Mouse (Mus musculus) liver, embryonic 13.5 days (tissue): ENCODE data around the gene Atp5mpl. TPM values are rescaled to one million over a fixed set of nuclear protein-coding genes. Genes with fewer than 3 reads are reported as not detected.

Source experiments
- ATAC-seq: fragments of 200-750 bp; cut with Nextera tagmentation; 2 replicates; pipeline ENCODE4 v1.8.0; 2017; ENCODE audit warnings: low read depth, mild to moderate bottlenecking, moderate number of reproducible peaks, moderate library complexity
- DNase-seq: peaks from one replicate; pipeline ENCODE4 v3.0.0; 2022
- H3K27ac ChIP-seq: fragments of 300-500 bp; sonication (generic); 2 replicates; pipeline ENCODE4 v1.5.1; 2015; ENCODE audit warnings: moderate library complexity, mild to moderate bottlenecking, inconsistent platforms
- H3K27me3 ChIP-seq: fragments of 300-500 bp; sonication (generic); 2 replicates; pipeline ENCODE4 v1.6.1; 2015; ENCODE audit warnings: mild to moderate bottlenecking, inconsistent platforms
- H3K36me3 ChIP-seq: fragments of 300-500 bp; sonication (generic); 2 replicates; pipeline ENCODE4 v1.6.1; 2015; ENCODE audit warnings: mild to moderate bottlenecking, inconsistent platforms
- H3K4me1 ChIP-seq: fragments of 300-500 bp; sonication (generic); replicated peaks from 2 replicates; pipeline ENCODE4 v1.6.1; 2015; ENCODE audit warnings: inconsistent platforms
- H3K4me2 ChIP-seq: fragments of 300-500 bp; sonication (generic); 2 replicates; pipeline ENCODE4 v1.6.1; 2015; ENCODE audit warnings: inconsistent platforms, mild to moderate bottlenecking, moderate library complexity
- H3K4me3 ChIP-seq: fragments of 300-500 bp; sonication (generic); replicated peaks from 2 replicates; pipeline ENCODE4 v1.5.1; 2015; ENCODE audit warnings: mild to moderate bottlenecking, inconsistent platforms
- H3K9ac ChIP-seq: fragments of 300-500 bp; sonication (generic); 2 replicates; pipeline ENCODE4 v1.6.1; 2015; ENCODE audit warnings: mild to moderate bottlenecking, inconsistent platforms
- H3K9me3 ChIP-seq: fragments of 300-500 bp; sonication (generic); replicated peaks from 2 replicates; pipeline ENCODE4 v1.6.1; 2016; ENCODE audit warnings: inconsistent platforms
- WGBS: fragments of 180-500 bp; shearing (Covaris S2); methylation state at CpG from one replicate; pipeline ENCODE4 v1.1.7; 2015; ENCODE audit not compliant: insufficient replicate concordance; 5-methylcytosine and 5-hydroxymethylcytosine counted together
- polyA plus RNA-seq: library from polyadenylated mRNA; unstranded; fragments of >200 nt; fragmentation: Nextera tagmentation; extraction: Ambion mirVana; gene quantifications from 2 replicates; pipeline ENCODE4 v1.2.1, GENCODE M21; 2015

Gene Atp5mpl
- polyA plus RNA-seq, 1 experiment from 2014 or later = 627 TPM

DNA sequence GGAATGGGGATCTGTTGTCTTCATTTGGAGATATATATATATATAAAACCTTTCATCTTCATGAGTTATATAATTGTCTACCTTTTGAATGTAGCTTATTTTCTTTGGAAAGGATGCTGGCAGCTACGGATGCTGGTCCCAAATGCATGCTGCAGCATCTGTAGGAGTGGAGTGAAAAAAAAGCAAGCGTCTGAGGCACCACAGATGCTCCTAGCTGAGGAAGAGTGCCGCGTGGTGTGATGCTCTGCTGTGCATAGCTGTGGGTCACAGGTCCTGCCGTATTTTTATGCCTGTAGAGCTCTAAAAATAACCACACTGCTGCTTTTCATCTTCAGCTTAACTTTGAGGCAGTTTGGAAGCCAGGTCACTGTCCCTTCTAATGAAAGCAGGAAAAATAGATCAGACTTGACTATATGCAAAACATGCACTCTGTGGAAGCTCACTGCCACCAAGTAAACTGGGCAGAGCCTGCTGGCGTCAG, 14.2 kb upstream of the Atp5mpl start, which contains the start of gene Rd3l:
TSS of gene Rd3l (minus strand) at position 431 of the 481 bp plus-strand sequence.
- no peaks in the 10 kb centered on the region for H3K9me3 ChIP-seq
- H3K27me3 ChIP-seq = no peaks in the 10 kb centered on the region
- H3K27ac ChIP-seq = no peak within 1 kb of the TSS
- H3K36me3 ChIP-seq = no peaks in the 10 kb centered on the region
- H3K9ac ChIP-seq = no peak within 1 kb of the TSS
- no peak within 1 kb of the TSS for H3K4me3 ChIP-seq
- DNase-seq (no peak), ATAC-seq (no peak)
- H3K4me1 ChIP-seq = no peaks in the 10 kb centered on the region
- no peak within 1 kb of the TSS for H3K4me2 ChIP-seq
- 66% methylated on average over 6 of the region's 6 CpGs for WGBS

DNA sequence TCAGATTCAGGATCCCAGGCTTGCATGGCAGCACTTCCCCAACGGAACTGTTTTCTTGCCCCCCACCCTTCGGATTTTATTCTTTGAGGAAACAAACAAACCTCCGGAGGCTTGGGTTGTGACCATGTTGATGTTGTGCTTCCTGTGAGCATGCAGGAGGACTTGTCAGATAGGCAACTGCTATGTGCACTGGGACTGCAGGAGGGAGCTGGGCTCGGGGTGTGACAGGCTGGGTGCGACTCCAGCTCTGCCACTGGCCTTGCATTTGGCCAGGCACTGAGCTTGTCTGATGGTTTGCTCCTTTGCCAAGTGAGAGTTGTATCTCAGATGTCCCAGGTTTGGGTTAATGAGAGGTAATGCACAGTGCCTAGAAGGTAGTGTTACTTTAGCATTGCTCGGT, 11.5 kb upstream of the Atp5mpl start:
- no peak overlapping the region for H3K9ac ChIP-seq
- H3K9me3 ChIP-seq = no peaks in the 10 kb centered on the region
- H3K4me3 ChIP-seq = no peak overlapping the region
- H3K36me3 ChIP-seq = no peaks in the 10 kb centered on the region
- WGBS = 38% methylated on average over 6 of the region's 6 CpGs
- H3K27me3 ChIP-seq = no peaks in the 10 kb centered on the region
- no peaks in the 10 kb centered on the region for H3K4me1 ChIP-seq
- no peak overlapping the region for H3K27ac ChIP-seq
- no peak overlapping the region for H3K4me2 ChIP-seq
- ATAC-seq = no peak
- no peak for DNase-seq

DNA sequence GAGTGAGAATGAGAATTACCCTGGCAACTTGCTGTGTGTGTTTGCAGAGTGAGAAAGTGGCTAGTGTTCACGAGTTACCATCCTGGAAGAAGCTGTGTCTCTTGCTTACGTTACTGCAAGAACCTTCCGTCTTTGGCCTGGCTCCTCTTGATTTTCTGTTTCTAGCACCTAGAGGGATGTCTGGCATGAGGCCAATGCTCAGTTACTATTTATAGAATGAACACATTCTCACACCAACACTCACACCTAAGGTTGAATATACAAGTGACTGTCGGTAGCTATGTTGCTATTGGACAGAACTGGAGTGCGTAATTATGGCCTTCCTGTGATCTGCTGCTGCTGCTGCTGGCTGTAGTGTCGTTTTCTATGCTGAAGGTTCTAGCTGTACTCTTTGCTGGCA, 10.4 kb upstream of the Atp5mpl start:
- no peak for ATAC-seq
- Histone ChIP-seq H3K4me2 (no peak overlapping the region), H3K36me3 (no peaks in the 10 kb centered on the region), H3K27ac (no peak overlapping the region), H3K27me3 (no peaks in the 10 kb centered on the region), H3K9me3 (no peaks in the 10 kb centered on the region), H3K4me3 (no peak overlapping the region), H3K4me1 (no peaks in the 10 kb centered on the region), H3K9ac (no peak overlapping the region)
- no peak for DNase-seq
- WGBS = 61% methylated on average over 6 of the region's 6 CpGs

DNA sequence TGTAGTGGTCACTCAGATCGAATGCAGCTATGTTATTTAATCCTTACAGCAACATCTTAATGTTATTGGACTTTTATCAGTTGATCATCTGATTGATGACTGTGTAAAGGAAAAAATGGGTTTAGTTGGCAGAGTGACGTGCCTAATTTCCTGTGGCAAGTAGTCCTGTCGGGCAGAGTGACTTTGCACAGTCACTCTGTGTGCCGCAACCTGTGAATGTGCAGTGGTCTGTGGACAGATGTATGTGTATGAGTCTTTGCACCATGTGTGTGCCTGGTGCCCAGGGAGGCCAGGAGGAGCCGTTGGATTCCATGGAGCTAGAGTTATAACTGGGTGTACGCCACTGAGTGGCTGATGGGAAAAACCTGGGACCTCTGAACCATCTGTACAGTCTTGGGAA, 7.8 kb upstream of the Atp5mpl start:
- H3K4me2 ChIP-seq = no peak overlapping the region
- no peak for DNase-seq
- H3K36me3 ChIP-seq = no peaks in the 10 kb centered on the region
- H3K27ac ChIP-seq = no peak overlapping the region
- no peak for ATAC-seq
- no peaks in the 10 kb centered on the region for H3K4me1 ChIP-seq
- H3K27me3 ChIP-seq = no peaks in the 10 kb centered on the region
- no peak overlapping the region for H3K9ac ChIP-seq
- H3K4me3 ChIP-seq = no peak overlapping the region
- no peaks in the 10 kb centered on the region for H3K9me3 ChIP-seq
- WGBS = 52% methylated on average over 6 of the region's 6 CpGs

DNA sequence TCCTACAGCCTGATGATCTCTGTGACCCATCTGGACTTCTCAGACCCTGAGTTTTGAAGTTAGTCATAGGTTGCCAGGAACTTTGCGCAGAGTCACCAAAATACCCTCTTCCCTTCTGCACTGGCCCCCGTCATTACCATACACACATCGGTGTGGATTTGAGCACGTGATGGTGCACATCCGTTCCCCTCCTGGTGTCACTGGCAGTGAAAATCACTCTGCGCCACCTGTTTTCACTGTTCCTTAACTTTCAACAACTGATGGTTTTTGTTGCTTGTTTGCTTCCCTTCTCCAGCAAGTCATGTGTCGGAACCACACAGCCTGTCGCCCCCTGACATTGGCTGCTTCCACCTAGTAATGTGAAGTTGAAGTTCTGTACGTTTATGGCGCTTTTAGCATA, 5.7 kb upstream of the Atp5mpl start:
- Histone ChIP-seq H3K4me1 (no peaks in the 10 kb centered on the region), H3K9me3 (no peaks in the 10 kb centered on the region), H3K4me3 (no peak overlapping the region), H3K27ac (no peak overlapping the region), H3K9ac (no peak overlapping the region), H3K36me3 (no peaks in the 10 kb centered on the region), H3K4me2 (no peak overlapping the region), H3K27me3 (no peaks in the 10 kb centered on the region)
- ATAC-seq (no peak), DNase-seq (no peak)
- 77% methylated on average over 10 of the region's 10 CpGs for WGBS

DNA sequence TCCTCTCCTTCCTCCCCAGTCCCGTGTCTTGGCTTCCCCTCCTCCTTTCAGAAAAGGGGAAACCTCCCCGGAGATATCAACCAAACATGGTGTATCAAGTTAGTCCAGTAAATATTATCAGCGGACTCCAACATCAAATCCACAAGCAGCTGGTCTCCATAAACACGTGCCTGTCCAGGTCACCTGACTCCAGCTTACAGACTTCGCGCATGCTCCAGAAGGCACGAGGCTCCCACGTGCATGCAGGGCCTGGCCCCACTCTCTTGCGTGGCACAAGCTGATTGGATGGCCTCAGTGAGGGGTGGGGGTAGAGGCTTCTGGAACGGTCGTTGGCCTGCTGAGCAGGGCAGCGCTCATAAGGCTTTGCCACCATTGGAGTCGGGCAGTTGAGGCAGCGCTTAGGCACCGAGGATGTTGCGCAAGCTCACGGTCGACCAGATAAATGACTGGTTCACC, 4.5 kb upstream of the Atp5mpl start, which contains the start of gene Tdrd9:
TSS of gene Tdrd9 (plus strand) at position 329 of the 456 bp plus-strand sequence.
- H3K27me3 ChIP-seq = no peaks in the 10 kb centered on the region
- no peaks in the 10 kb centered on the region for H3K9me3 ChIP-seq
- 75% methylated on average over 18 of the region's 18 CpGs for WGBS
- H3K4me3 ChIP-seq = no peak within 1 kb of the TSS
- no peak within 1 kb of the TSS for H3K27ac ChIP-seq
- H3K9ac ChIP-seq = no peak within 1 kb of the TSS
- H3K4me1 ChIP-seq = peaks cover 4% of the 10 kb centered on the region
- ATAC-seq = no peak
- no peak for DNase-seq
- no peak within 1 kb of the TSS for H3K4me2 ChIP-seq
- no peaks in the 10 kb centered on the region for H3K36me3 ChIP-seq

DNA sequence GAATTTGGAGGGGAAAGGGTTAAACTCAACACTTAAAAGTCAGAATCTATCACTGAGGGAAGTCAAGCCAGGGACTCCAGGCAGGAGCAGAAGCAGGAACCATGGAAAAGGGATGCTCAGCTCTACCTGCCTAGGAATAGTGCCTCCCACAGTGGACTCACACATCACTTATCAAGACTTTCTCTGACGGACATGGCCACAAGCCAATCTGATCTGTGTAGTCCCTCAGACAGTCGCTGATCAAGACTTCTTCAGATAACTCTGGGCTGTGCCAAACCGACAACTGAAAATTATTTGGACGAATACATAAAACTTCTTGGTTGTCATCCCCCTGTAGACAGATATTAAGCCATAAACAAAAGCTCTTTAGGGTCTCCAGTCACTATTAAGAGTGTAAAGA, 3.3 kb upstream of the Atp5mpl start:
- Histone ChIP-seq H3K9ac (no peak overlapping the region), H3K4me2 (no peak overlapping the region), H3K27me3 (no peaks in the 10 kb centered on the region), H3K9me3 (no peaks in the 10 kb centered on the region), H3K4me1 (peaks cover 16% of the 10 kb centered on the region), H3K4me3 (no peak overlapping the region), H3K36me3 (no peaks in the 10 kb centered on the region), H3K27ac (no peak overlapping the region)
- no peak for DNase-seq
- WGBS = 57% methylated on average over 4 of the region's 4 CpGs
- ATAC-seq = no peak

DNA sequence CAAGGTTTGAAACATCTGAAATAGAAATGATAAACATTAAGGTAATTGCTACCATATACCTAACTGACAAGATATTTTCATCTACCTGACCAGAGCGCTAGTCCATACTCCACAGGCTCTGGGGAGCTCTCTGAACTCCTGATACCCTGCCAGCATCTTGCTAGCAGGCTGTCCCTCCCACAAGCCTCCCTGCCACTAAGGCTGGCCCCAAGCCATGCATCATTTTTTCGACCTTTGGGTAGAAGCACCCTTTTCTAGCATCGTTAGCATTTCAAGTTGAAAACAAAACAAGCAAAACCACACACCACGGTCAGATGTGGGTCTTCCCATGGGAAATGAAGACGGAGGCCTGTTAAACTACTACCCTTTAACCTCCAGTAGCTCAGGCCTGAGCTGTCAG, 3.4 kb downstream of the Atp5mpl start:
- 76% methylated on average over 5 of the region's 5 CpGs for WGBS
- no peak overlapping the region for H3K9ac ChIP-seq
- ATAC-seq = no peak

DNA sequence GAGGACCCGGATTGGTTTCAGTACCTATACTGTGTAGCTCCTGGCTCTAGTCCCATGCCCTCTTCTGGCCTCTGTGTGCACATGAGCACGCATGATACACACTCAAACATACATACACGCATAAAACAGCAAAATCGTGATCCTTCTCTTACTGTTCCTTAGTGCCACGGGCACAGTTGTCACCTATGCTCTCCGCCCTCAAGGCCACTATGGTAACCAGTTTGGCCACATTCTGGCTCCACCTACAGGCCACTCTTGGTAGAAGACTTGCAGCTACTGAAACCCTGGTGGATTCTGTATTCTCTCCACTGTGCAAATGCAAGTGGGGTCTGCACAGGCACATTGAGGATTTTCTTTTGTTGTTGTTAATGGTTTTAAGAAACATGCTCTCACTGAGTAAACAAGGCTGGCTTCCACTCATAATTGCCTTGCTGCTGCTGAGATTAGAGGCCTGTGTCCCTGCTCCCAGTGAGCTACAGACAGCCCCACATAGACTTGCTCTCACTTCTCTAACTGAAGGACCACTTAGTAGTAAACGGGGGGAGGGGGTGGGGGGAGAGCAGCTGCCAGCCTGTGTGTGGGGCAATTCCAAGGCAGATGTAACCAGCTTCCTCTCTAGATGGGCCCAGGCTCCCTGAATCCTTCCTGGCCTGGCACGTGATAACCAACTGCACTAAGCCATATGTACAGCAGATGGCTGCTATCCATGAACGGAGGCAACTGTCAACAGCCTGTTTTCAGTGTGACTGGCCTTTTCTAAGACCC, 8.5 kb downstream of the Atp5mpl start:
- H3K27ac ChIP-seq = no peak overlapping the region; the same call in 1 of the 2 replicates
- ATAC-seq (peak; percentile 70), DNase-seq (peak; percentile 50)
- H3K27me3 ChIP-seq = no peaks in the 10 kb centered on the region
- peaks cover 11% of the 10 kb centered on the region; the same call in 1 of the 2 replicates for H3K4me1 ChIP-seq
- no peak overlapping the region for H3K4me3 ChIP-seq
- peaks cover 41% of the 10 kb centered on the region for H3K36me3 ChIP-seq
- no peak overlapping the region for H3K4me2 ChIP-seq
- H3K9me3 ChIP-seq = no peaks in the 10 kb centered on the region
- no peak overlapping the region for H3K9ac ChIP-seq
- WGBS = 37% methylated on average over 9 of the region's 9 CpGs

More for the DNA sequence above, 3.4 kb downstream of the Atp5mpl start:
- no peak for DNase-seq
- Histone ChIP-seq H3K4me1 (peaks cover 28% of the 10 kb centered on the region), H3K27ac (no peak overlapping the region), H3K4me2 (no peak overlapping the region), H3K4me3 (no peak overlapping the region), H3K36me3 (peaks cover 51% of the 10 kb centered on the region), H3K27me3 (no peaks in the 10 kb centered on the region), H3K9me3 (no peaks in the 10 kb centered on the region)

DNA sequence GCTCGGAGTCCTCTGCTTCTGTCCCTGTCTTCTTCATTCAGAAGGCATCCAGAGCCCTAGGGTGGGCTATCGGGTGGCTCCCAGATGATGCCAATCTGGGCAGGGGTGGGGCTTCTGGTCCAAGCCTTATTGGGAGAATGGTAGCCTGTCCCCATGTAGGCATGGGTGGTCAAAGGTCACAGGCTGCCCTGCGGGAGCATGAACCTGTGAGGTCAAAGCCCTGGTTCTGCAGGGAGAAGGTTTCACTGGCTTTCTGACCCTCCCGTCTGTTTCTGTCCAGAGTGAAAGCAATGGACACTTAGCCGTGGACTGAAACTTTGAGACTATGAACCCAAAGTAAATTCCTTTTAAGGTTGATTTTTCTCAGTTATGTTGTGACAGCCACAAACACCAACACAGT, 10.6 kb downstream of the Atp5mpl start:
- WGBS = 61% methylated on average over 5 of the region's 5 CpGs
- Histone ChIP-seq H3K27ac (no peak overlapping the region), H3K4me2 (no peak overlapping the region), H3K4me3 (no peak overlapping the region), H3K9ac (no peak overlapping the region), H3K36me3 (peaks cover 21% of the 10 kb centered on the region), H3K9me3 (no peaks in the 10 kb centered on the region), H3K4me1 (peaks cover 15% of the 10 kb centered on the region; the same call in 1 of the 2 replicates), H3K27me3 (no peaks in the 10 kb centered on the region)
- no peak for DNase-seq
- ATAC-seq = no peak

DNA sequence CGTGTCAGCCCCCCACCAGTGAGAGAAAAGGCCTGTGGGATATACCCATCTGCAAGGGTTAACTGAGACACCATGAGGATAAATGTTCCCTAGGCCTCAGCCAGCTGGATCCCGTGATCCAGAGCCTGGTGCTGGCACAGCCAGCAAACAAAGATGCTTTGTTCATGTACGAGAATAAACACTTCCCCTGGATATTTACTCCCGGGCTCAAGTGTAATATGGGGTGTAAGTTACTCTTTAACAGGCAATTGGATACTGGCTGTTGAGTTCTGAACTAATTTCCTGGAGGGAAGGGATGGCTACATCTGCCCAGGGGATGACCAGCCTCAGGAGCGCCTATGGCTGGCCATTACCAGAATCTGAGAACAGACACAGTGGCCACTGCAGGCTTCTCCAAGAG, 15.1 kb downstream of the Atp5mpl start:
- Histone ChIP-seq H3K27me3 (no peaks in the 10 kb centered on the region), H3K9me3 (no peaks in the 10 kb centered on the region), H3K27ac (no peak overlapping the region), H3K4me3 (no peak overlapping the region), H3K36me3 (no peaks in the 10 kb centered on the region), H3K4me1 (peaks cover 11% of the 10 kb centered on the region; the same call in 1 of the 2 replicates), H3K4me2 (no peak overlapping the region), H3K9ac (no peak overlapping the region)
- WGBS = 58% methylated on average over 5 of the region's 5 CpGs
- DNase-seq (no peak), ATAC-seq (no peak)

DNA sequence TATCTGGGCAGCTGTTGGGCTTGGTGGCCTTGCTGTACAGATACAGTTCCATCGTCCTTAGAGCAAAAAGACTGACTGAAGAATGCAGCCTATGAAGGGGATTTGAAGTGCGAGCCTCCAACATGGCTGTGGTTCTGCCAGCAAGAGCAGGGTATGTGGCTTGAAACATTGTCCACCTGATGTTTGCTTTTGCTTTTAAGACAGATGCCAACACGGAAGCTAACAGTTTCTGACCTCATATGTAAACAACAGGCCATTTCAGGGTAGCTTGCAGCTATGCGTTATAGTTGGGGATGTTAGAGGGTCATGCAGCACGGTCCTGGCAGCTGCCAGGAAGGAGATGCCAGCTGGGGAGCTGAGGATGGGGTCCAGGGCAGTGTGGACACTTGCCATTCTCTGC, 16.3 kb downstream of the Atp5mpl start:
- H3K4me1 ChIP-seq = peaks cover 20% of the 10 kb centered on the region

More for the DNA sequence above, 16.3 kb downstream of the Atp5mpl start:
- no peaks in the 10 kb centered on the region for H3K9me3 ChIP-seq
- H3K4me2 ChIP-seq = no peak overlapping the region
- H3K4me3 ChIP-seq = no peak overlapping the region
- WGBS = 54% methylated on average over 5 of the region's 5 CpGs
- no peaks in the 10 kb centered on the region for H3K27me3 ChIP-seq
- no peak overlapping the region for H3K27ac ChIP-seq
- DNase-seq (no peak), ATAC-seq (no peak)
- H3K9ac ChIP-seq = no peak overlapping the region
- no peaks in the 10 kb centered on the region for H3K36me3 ChIP-seq
